Mouse (Mus musculus) kidney, postnatal 0 days (tissue): ENCODE data around the gene Znrd1as. TPM values are rescaled to one million over a fixed set of nuclear protein-coding genes. Genes with fewer than 3 reads are reported as not detected.

ENCODE experiments used
- ATAC-seq: fragments of 200-750 bp; cut with Nextera tagmentation; replicated peaks from 2 replicates; pipeline ENCODE4 v1.8.0; 2017; ENCODE audit warnings: low read depth, moderate number of reproducible peaks, moderate TSS enrichment, moderate library complexity; ENCODE audit not compliant: low FRiP score
- DNase-seq: peaks from one replicate; pipeline ENCODE4 v3.0.0-alpha.2; 2016; ENCODE audit warnings: low spot score
- H3K27ac ChIP-seq: fragments of 300-500 bp; sonication (generic); 2 replicates; pipeline ENCODE4 v1.5.1; 2014; ENCODE audit warnings: mild to moderate bottlenecking
- H3K27me3 ChIP-seq: fragments of 300-500 bp; sonication (generic); 2 replicates; pipeline ENCODE4 v1.6.1; 2014; ENCODE audit warnings: low read length, mixed read lengths; ENCODE audit not compliant: insufficient read depth
- H3K36me3 ChIP-seq: fragments of 300-500 bp; sonication (generic); 2 replicates; pipeline ENCODE4 v1.6.1; 2014; ENCODE audit warnings: low read length, mixed read lengths; ENCODE audit not compliant: insufficient read depth
- H3K4me1 ChIP-seq: fragments of 300-500 bp; sonication (generic); replicated peaks from 2 replicates; pipeline ENCODE4 v1.6.1; 2014; ENCODE audit warnings: antibody characterized with exemption, low read length, mixed read lengths; ENCODE audit not compliant: insufficient read depth
- H3K4me2 ChIP-seq: fragments of 300-500 bp; sonication (generic); 2 replicates; pipeline ENCODE4 v1.6.1; 2014; ENCODE audit warnings: mild to moderate bottlenecking, low read length, moderate library complexity, mixed read lengths
- H3K4me3 ChIP-seq: fragments of 300-500 bp; sonication (generic); replicated peaks from 2 replicates; pipeline ENCODE4 v1.5.1; 2014; ENCODE audit warnings: low read depth, low read length
- H3K9ac ChIP-seq: fragments of 300-500 bp; sonication (generic); 2 replicates; pipeline ENCODE4 v1.6.1; 2014; ENCODE audit warnings: low read depth, low read length
- H3K9me3 ChIP-seq: fragments of 300-500 bp; sonication (generic); replicated peaks from 2 replicates; pipeline ENCODE4 v1.6.1; 2016; ENCODE audit warnings: low read length, inconsistent platforms, mixed read lengths
- CTCF ChIP-seq: IDR thresholded peaks from 2 replicates; pipeline ENCODE4 v1.5.1; 2016; ENCODE audit warnings: antibody characterized with exemption, low read depth, mild to moderate bottlenecking, moderate library complexity
- WGBS: fragments of 180-500 bp; shearing (Covaris S2); extraction: QIAGEN DNeasy Blood & Tissue Kit; methylation state at CpG from one replicate; pipeline ENCODE4 v1.1.7; 2014; 5-methylcytosine and 5-hydroxymethylcytosine counted together
- polyA plus RNA-seq: library from polyadenylated mRNA; unstranded; fragments of >200 nt; fragmentation: Nextera tagmentation; extraction: Ambion mirVana; gene quantifications from 2 replicates; pipeline ENCODE4 v1.2.1, GENCODE M21; 2015

Znrd1as gene
- polyA plus RNA-seq, 1 experiment from 2014 or later, result 7.2 TPM

GRCm38 (mm10) chr17:36992336-36993104, 34.1 kb downstream of the Znrd1as start:
- WGBS, result 64% methylated on average over 3 of the region's 3 CpGs
- Histone ChIP-seq H3K36me3 (no peaks in the 10 kb centered on the region), H3K27me3 (peaks cover 10% of the 10 kb centered on the region; the same call in 1 of the 2 replicates), H3K4me3 (no peak overlapping the region), H3K4me2 (no peak overlapping the region), H3K9me3 (no peaks in the 10 kb centered on the region), H3K27ac (no peak overlapping the region), H3K4me1 (no peaks in the 10 kb centered on the region), H3K9ac (no peak overlapping the region)
- TF ChIP-seq CTCF, result no peak
- no peak for ATAC-seq
- DNase-seq, result no peak

- no peak overlapping the region for H3K9ac ChIP-seq
- no peaks in the 10 kb centered on the region for H3K36me3 ChIP-seq
- WGBS, result 91% methylated on average over 4 of the region's 4 CpGs
- no peak overlapping the region for H3K4me3 ChIP-seq
- 0 out of 2 replicates have a peak, but pooled peaks cover under 1% of the 10 kb centered on the region for H3K27me3 ChIP-seq
- no peak for TF ChIP-seq CTCF
- ATAC-seq, result no peak
- no peaks in the 10 kb centered on the region for H3K4me1 ChIP-seq
- no peak for DNase-seq
- no peaks in the 10 kb centered on the region for H3K9me3 ChIP-seq
- H3K27ac ChIP-seq, result no peak overlapping the region
- no peak overlapping the region for H3K4me2 ChIP-seq
These were observed 35.5 kb downstream of the Znrd1as start for GRCm38 (mm10) chr17:36993770-36994325.

GRCm38 (mm10) chr17:36994528-36994927, 36.1 kb downstream of the Znrd1as start:
- no peak for TF ChIP-seq CTCF
- DNase-seq (no peak), ATAC-seq (no peak)
- H3K27me3 ChIP-seq, result no peaks in the 10 kb centered on the region
- no peaks in the 10 kb centered on the region for H3K36me3 ChIP-seq
- no peak overlapping the region for H3K9ac ChIP-seq
- H3K4me1 ChIP-seq, result no peaks in the 10 kb centered on the region
- no peak overlapping the region for H3K27ac ChIP-seq
- no peak overlapping the region for H3K4me2 ChIP-seq
- 86% methylated on average over 2 of the region's 2 CpGs for WGBS
- no peak overlapping the region for H3K4me3 ChIP-seq
- H3K9me3 ChIP-seq, result no peaks in the 10 kb centered on the region

GRCm38 (mm10) chr17:36995448-36995847, 37.1 kb downstream of the Znrd1as start:
- H3K27ac ChIP-seq, result no peak overlapping the region
- no peak overlapping the region for H3K9ac ChIP-seq
- 65% methylated on average over 3 of the region's 3 CpGs for WGBS
- no peak overlapping the region for H3K4me3 ChIP-seq
- no peaks in the 10 kb centered on the region for H3K9me3 ChIP-seq
- no peaks in the 10 kb centered on the region for H3K4me1 ChIP-seq
- H3K4me2 ChIP-seq, result no peak overlapping the region
- H3K27me3 ChIP-seq, result no peaks in the 10 kb centered on the region
- TF ChIP-seq CTCF, result no peak
- DNase-seq (no peak), ATAC-seq (no peak)
- no peaks in the 10 kb centered on the region for H3K36me3 ChIP-seq

- ATAC-seq (no peak), DNase-seq (peak; percentile 91)
- TF ChIP-seq CTCF, result peak; percentile 91
- no peaks in the 10 kb centered on the region for H3K36me3 ChIP-seq
- no peaks in the 10 kb centered on the region for H3K4me1 ChIP-seq
- no peaks in the 10 kb centered on the region for H3K9me3 ChIP-seq
- H3K4me2 ChIP-seq, result no peak overlapping the region
- H3K27me3 ChIP-seq, result no peaks in the 10 kb centered on the region
- 17% methylated on average over 7 of the region's 7 CpGs for WGBS
- H3K4me3 ChIP-seq, result no peak overlapping the region
- no peak overlapping the region for H3K9ac ChIP-seq
- H3K27ac ChIP-seq, result no peak overlapping the region
These were observed 38.8 kb downstream of the Znrd1as start for GRCm38 (mm10) chr17:36997033-36997735.

- ATAC-seq (no peak), DNase-seq (no peak)
- Histone ChIP-seq H3K27me3 (no peaks in the 10 kb centered on the region), H3K9ac (no peak overlapping the region), H3K27ac (no peak overlapping the region), H3K4me1 (no peaks in the 10 kb centered on the region), H3K4me2 (no peak overlapping the region), H3K9me3 (no peaks in the 10 kb centered on the region), H3K36me3 (no peaks in the 10 kb centered on the region), H3K4me3 (no peak overlapping the region)
- no peak for TF ChIP-seq CTCF
- 65% methylated on average over 2 of the region's 2 CpGs for WGBS
These were observed 40.1 kb downstream of the Znrd1as start for GRCm38 (mm10) chr17:36998477-36998876.
